In the genomic region with DNA sequence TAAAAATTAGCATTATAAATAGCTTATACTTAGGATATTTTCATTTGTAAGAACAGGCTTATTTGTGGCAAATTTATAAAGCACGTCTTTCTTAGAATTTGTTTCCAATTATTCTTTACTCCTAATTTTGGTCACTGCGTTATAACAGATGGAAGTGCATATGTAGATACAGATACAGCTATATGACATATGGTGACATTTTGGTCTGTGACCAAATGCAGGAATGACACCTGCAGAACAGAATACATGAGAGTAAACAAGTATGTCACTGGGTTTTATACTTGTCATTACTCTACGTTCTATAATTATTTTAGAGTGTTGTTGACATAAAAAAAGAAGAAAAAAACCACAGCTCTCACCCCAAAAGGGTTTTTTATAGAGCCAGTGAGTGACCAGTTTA, we compare ENCODE assay signal across 32 mouse cellular contexts. TPM values are rescaled to one million over a fixed set of nuclear protein-coding genes. Genes with fewer than 3 reads are reported as not detected.
DNase-seq lines count a peak whose midpoint lies in the region; ATAC-seq and TF ChIP-seq lines count a peak whose summit lies in the region.
"Had no signal": no experiment of that assay in that cellular context is flagged by ENCODE, and none has a peak within 500 bp of the region (broad histone marks: within the 10 kb centered on the region; RNA-seq: fewer than 3 reads in every experiment).

No protein-coding gene starts in this region.

- no peak overlapping the region for H3K4me3 ChIP-seq in forebrain, embryonic 14.5 days (ENCODE audit: low read depth, low read length)
- no peak overlapping the region for H3K4me3 ChIP-seq in forebrain, embryonic 11.5 days (ENCODE audit: low read depth, low read length)
- no peak overlapping the region for H3K4me3 ChIP-seq in embryonic fibroblast, embryonic 13.5 days (ENCODE audit: insufficient read depth, low read length)
- H3K4me3 ChIP-seq in midbrain, postnatal 0 days (ENCODE audit: low read depth, low read length): no peak overlapping the region
- H3K4me3 ChIP-seq: embryonic facial prominence, embryonic 10.5 days; embryonic facial prominence, embryonic 13.5 days; heart, adult 2 months; heart, embryonic 10.5 days; heart, embryonic 13.5 days had no signal

- 73% methylated on average over 3 of the region's 3 CpGs for WGBS in forebrain, embryonic 14.5 days
- 94% methylated on average over 3 of the region's 3 CpGs for WGBS in forebrain, embryonic 11.5 days
- WGBS in midbrain, postnatal 0 days: 91% methylated on average over 3 of the region's 3 CpGs

- peak; percentile 79 for DNase-seq in cerebellum, adult 9-10 months
- no peak for DNase-seq in cerebellum, adult 8-10 months
- DNase-seq in forebrain, embryonic 14.5 days (ENCODE audit: low spot score): peak; percentile 61
- DNase-seq in forebrain, embryonic 11.5 days (ENCODE audit: low spot score): no peak
- peak; percentile 86 for DNase-seq in brain, adult 2 months (ENCODE audit: low read depth, low spot score)
- no peak for DNase-seq in urinary bladder, adult 18-20 months (ENCODE audit: low spot score in 2 of 2)
- DNase-seq in midbrain, postnatal 0 days (ENCODE audit: low spot score): no peak
- DNase-seq: adrenal gland, postnatal 10 days; adrenal gland, postnatal 36 days; B cell, adult 2 months; cerebellum, postnatal 25 days; embryo, embryonic 11 days; gastrocnemius, postnatal 10 days; gastrocnemius, postnatal 36 days; heart, adult 2 months; heart, postnatal 14 days; heart, postnatal 4 days; kidney, adult 18-20 months; kidney, adult 9 months had no signal

- 0 out of 2 replicates have a peak, but pooled peaks cover 2% of the 10 kb centered on the region for H3K36me3 ChIP-seq in forebrain, embryonic 14.5 days (ENCODE audit: control insufficient read depth, insufficient read depth, low read length)
- H3K36me3 ChIP-seq in forebrain, embryonic 11.5 days (ENCODE audit: control insufficient read depth, insufficient read depth, low read length): no peaks in the 10 kb centered on the region
- H3K36me3 ChIP-seq in midbrain, postnatal 0 days (ENCODE audit: insufficient read depth, low read length): peaks cover 10% of the 10 kb centered on the region
- H3K36me3 ChIP-seq: embryonic facial prominence, embryonic 10.5 days; embryonic facial prominence, embryonic 13.5 days; G1E had no signal

- TF ChIP-seq CTCF in embryonic fibroblast, embryonic 13.5 days (IDR thresholded peaks at IDR 0.05; ENCODE audit: borderline replicate concordance, insufficient read depth, low read length): no peak
- no peak for TF ChIP-seq CTCF in midbrain, postnatal 0 days (IDR thresholded peaks at IDR 0.05)

- no peaks in the 10 kb centered on the region for H3K9me3 ChIP-seq in forebrain, embryonic 14.5 days (replicated peaks; ENCODE audit: control insufficient read depth, low read length)
- no peaks in the 10 kb centered on the region for H3K9me3 ChIP-seq in forebrain, embryonic 11.5 days (ENCODE audit: control insufficient read depth, low read length)
- no peaks in the 10 kb centered on the region for H3K9me3 ChIP-seq in midbrain, postnatal 0 days (ENCODE audit: low read length)
- H3K9me3 ChIP-seq: embryonic facial prominence, embryonic 10.5 days; embryonic facial prominence, embryonic 13.5 days; G1E; heart, embryonic 10.5 days; heart, embryonic 13.5 days had no signal

- H3K4me2 ChIP-seq in forebrain, embryonic 14.5 days (ENCODE audit: low read length): no peak overlapping the region
- no peak overlapping the region for H3K4me2 ChIP-seq in forebrain, embryonic 11.5 days (ENCODE audit: low read depth, low read length, severe bottlenecking)
- H3K4me2 ChIP-seq in midbrain, postnatal 0 days (ENCODE audit: low read depth, low read length, poor library complexity, severe bottlenecking): no peak overlapping the region
- H3K4me2 ChIP-seq: embryonic facial prominence, embryonic 13.5 days; heart, embryonic 13.5 days; hindbrain, embryonic 14.5 days had no signal

- H3K9ac ChIP-seq in forebrain, embryonic 14.5 days (ENCODE audit: low read length): no peak overlapping the region
- no peak overlapping the region for H3K9ac ChIP-seq in forebrain, embryonic 11.5 days (ENCODE audit: low read length)
- no peak overlapping the region for H3K9ac ChIP-seq in midbrain, postnatal 0 days (replicated peaks; ENCODE audit: low read length, poor library complexity, severe bottlenecking)
- H3K9ac ChIP-seq: embryonic facial prominence, embryonic 13.5 days; heart, embryonic 13.5 days; hindbrain, embryonic 14.5 days had no signal

- H3K27me3 ChIP-seq in forebrain, embryonic 14.5 days (replicated peaks; ENCODE audit: control insufficient read depth, insufficient read depth, low read length): no peaks in the 10 kb centered on the region
- no peaks in the 10 kb centered on the region for H3K27me3 ChIP-seq in forebrain, embryonic 11.5 days (ENCODE audit: control insufficient read depth, insufficient read depth, low read length)
- no peaks in the 10 kb centered on the region for H3K27me3 ChIP-seq in midbrain, postnatal 0 days (ENCODE audit: insufficient read depth, low read length)
- H3K27me3 ChIP-seq: CH12.LX; embryonic facial prominence, embryonic 13.5 days; heart, embryonic 13.5 days; Patski had no signal

- TF ChIP-seq POLR2A in embryonic fibroblast, embryonic 13.5 days (IDR thresholded peaks at IDR 0.05; ENCODE audit: low read depth, low read length): no peak

- no peak for ATAC-seq in forebrain, embryonic 14.5 days
- ATAC-seq in forebrain, embryonic 11.5 days (replicated peaks; ENCODE audit: low FRiP score): no peak
- ATAC-seq in midbrain, postnatal 0 days (ENCODE audit: low FRiP score): no peak
- ATAC-seq: hindbrain, postnatal 0 days; inflammation-experienced regulatory T-cells, adult 6 months; intestine, embryonic 16.5 days; Patski had no signal

- peaks cover 6% of the 10 kb centered on the region for H3K4me1 ChIP-seq in forebrain, embryonic 14.5 days (ENCODE audit: control insufficient read depth, insufficient read depth, low read length)
- no peaks in the 10 kb centered on the region for H3K4me1 ChIP-seq in forebrain, embryonic 11.5 days (replicated peaks; ENCODE audit: control insufficient read depth, insufficient read depth, low read length)
- no peaks in the 10 kb centered on the region for H3K4me1 ChIP-seq in embryonic fibroblast, embryonic 13.5 days (ENCODE audit: control insufficient read depth, insufficient read depth, low read length)
- no peaks in the 10 kb centered on the region for H3K4me1 ChIP-seq in midbrain, postnatal 0 days (ENCODE audit: insufficient read depth, low read length)
- H3K4me1 ChIP-seq: embryonic facial prominence, embryonic 13.5 days; heart, embryonic 10.5 days had no signal

- H3K27ac ChIP-seq in forebrain, embryonic 14.5 days (ENCODE audit: low read depth, low read length): no peak overlapping the region
- no peak overlapping the region for H3K27ac ChIP-seq in forebrain, embryonic 11.5 days (ENCODE audit: low read depth, low read length)
- peak overlapping the region; percentile 72; the same call in 1 of the 2 replicates for H3K27ac ChIP-seq in embryonic fibroblast, embryonic 13.5 days (ENCODE audit: insufficient read depth, low read length)
- H3K27ac ChIP-seq in midbrain, postnatal 0 days (ENCODE audit: low read depth, low read length): no peak overlapping the region
- H3K27ac ChIP-seq: embryonic facial prominence, embryonic 10.5 days; embryonic facial prominence, embryonic 13.5 days; heart, adult 2 months; heart, embryonic 10.5 days; heart, embryonic 13.5 days; hindbrain, embryonic 14.5 days; hindbrain, postnatal 0 days had no signal

RNA-seq across cellular contexts. Expression of gene Nap1l5, which starts 7.8 kb away (rescaled TPM):
- 70.1 and 106 TPM in 2 replicates for polyA plus RNA-seq in forebrain, embryonic 14.5 days (2014; fragmentation: Nextera tagmentation; extraction: Ambion mirVana)
- 19.0 and 19.5 TPM in 2 replicates for polyA plus RNA-seq in forebrain, embryonic 11.5 days (2014; fragmentation: Nextera tagmentation; extraction: Ambion mirVana)
- polyA plus RNA-seq in embryonic fibroblast, embryonic 13.5 days (2011; ENCODE audit: insufficient read length, low read depth, missing spikeins): 1.2 and 4.0 TPM in 2 replicates
- 237 and 255 TPM in 2 replicates for total RNA-seq in midbrain, postnatal 0 days (2014; rRNA removed)
- 634 and 693 TPM in 2 replicates for polyA plus RNA-seq in midbrain, postnatal 0 days (2015; fragmentation: Nextera tagmentation; extraction: Ambion mirVana)
- total RNA-seq: CH12.LX; G1E; gastrocnemius, postnatal 36 days; granulocyte monocyte progenitor cell, adult 5-6 weeks had no signal
- polyA plus RNA-seq: G1E, Patski had no signal

Comparison
In these comparisons a context has a peak if more than half of its experiments do, and no peak if none do; other contexts are left out.
1. DNase-seq: peak in cerebellum, adult 9-10 months (single experiment), forebrain, embryonic 14.5 days (single experiment) and brain, adult 2 months (single experiment); none in cerebellum, adult 8-10 months (single experiment), forebrain, embryonic 11.5 days (single experiment), urinary bladder, adult 18-20 months (0 of 2) and midbrain, postnatal 0 days (single experiment).